Mouse (Mus musculus): ENCODE measurements at regions not wholly inside any gene's neighbourhood (a gene's known extent, or its start where the extent isn't known, plus 50 kb on each side); places are given as distances from the start of the nearest gene placed in this dataset.

DNA sequence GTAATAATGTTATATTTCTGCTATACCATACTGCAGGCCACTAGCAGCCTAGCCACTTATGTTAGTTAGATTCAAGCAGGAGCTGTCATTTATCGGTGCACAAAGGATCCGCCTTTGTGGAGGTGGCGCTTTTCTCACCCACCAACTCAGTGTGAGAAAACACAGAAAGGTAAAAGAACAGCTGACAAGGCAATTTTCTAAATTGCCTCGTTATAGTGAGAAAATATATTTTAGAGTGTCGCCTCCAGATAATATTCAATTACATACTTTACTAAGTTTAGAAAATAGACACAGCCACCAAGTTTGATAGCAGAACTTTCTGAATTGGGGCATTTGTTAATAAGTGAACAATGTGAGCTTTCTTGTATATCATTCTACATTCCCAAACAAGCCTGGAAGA lies 221.2 kb downstream of the Gm5426 start:
- TF ChIP-seq CTCF (IDR thresholded peaks at IDR 0.05; ENCODE audit: borderline replicate concordance, insufficient read depth, low read depth, low read length): no peak
- no peak for TF ChIP-seq POLR2A (IDR thresholded peaks at IDR 0.05; ENCODE audit: borderline replicate concordance, insufficient read depth, low read length)

Measured in cerebellum, adult 2 months (tissue).